Mouse (Mus musculus) E14TG2a.4 (cell line): ENCODE data around the gene Slc36a2.
"Not testable (repeated sequence)": the region's sequence is repeated elsewhere in the genome, so short reads cannot be mapped to it uniquely, and the experiment has no call there.

ENCODE experiments used
- H3K27me3 ChIP-seq: 2 replicates; pipeline ENCODE4 v1.6.1; 2014; ENCODE audit warnings: low read length, control low read depth; ENCODE audit not compliant: insufficient read depth
- H3K36me3 ChIP-seq: 2 replicates; pipeline ENCODE4 v1.6.1; 2014; ENCODE audit warnings: low read length, control low read depth; ENCODE audit not compliant: insufficient read depth
- H3K4me1 ChIP-seq: replicated peaks from 2 replicates; pipeline ENCODE4 v1.6.1; 2014; ENCODE audit warnings: low read depth, low read length, control low read depth
- H3K4me3 ChIP-seq: replicated peaks from 2 replicates; pipeline ENCODE4 v1.5.1; 2014; ENCODE audit warnings: mild to moderate bottlenecking, low read length
- H3K9me3 ChIP-seq: 2 replicates; pipeline ENCODE4 v1.6.1; 2014; ENCODE audit warnings: low read length, control low read depth
- CTCF ChIP-seq: conservative IDR thresholded peaks from 2 replicates; pipeline ENCODE4 v1.5.1; 2014; ENCODE audit warnings: low read length
- NANOG ChIP-seq: IDR thresholded peaks from 2 replicates; pipeline ENCODE4 v1.6.1; 2014; ENCODE audit warnings: borderline replicate concordance, low read length, mixed read lengths
- POU5F1 ChIP-seq: IDR thresholded peaks from 2 replicates; pipeline ENCODE4 v1.6.1; 2014; ENCODE audit warnings: low read length, borderline replicate concordance

The Slc36a2 gene

DNA sequence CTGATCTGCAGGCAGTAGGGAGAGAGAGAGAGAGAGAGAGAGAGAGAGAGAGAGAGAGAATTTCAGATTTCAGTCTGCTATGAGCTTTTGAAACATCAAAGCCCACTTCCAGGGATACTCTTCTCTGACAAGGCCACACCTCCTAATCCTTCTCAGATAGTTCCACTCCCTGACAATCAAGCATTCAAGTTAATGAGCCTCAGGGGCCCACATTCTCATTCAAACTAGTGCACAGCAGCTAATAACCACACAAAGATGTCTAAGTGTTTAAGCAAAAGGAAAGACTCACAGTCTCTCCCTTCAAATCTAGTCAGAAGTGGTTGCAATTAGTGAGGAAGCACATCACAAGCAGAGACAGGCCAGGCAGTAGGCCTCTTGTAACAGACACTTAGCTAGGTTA lies 64.6 kb downstream of the Slc36a2 start:
- H3K4me1 ChIP-seq, result peaks cover 18% of the 10 kb centered on the region
- no peak for TF ChIP-seq CTCF
- no peak; the same call in 1 of the 2 replicates for TF ChIP-seq NANOG
- TF ChIP-seq POU5F1, result no peak

DNA sequence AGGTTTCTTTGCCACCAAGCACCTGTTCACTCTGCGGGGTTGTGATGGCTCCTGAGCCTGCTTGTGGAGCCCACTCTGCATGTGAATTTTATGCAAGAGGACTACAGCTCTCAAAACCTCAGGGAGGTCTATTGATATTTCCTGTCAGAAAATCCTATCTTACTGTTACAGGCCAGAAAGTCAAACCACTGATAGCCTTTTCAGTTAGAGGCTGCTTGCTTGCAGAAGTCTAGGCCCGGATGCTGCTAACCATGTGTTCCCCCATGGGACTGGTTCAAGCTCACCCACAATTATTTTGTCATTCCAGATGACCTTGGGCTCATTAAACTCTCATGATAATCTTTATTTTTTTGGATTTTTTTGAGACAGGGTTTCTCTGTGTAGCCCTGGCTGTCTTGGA lies 67.8 kb downstream of the Slc36a2 start:
- Histone ChIP-seq H3K4me3 (no peak overlapping the region), H3K4me1 (peaks cover 45% of the 10 kb centered on the region), H3K27me3 (no peaks in the 10 kb centered on the region), H3K9me3 (peaks cover 19% of the 10 kb centered on the region), H3K36me3 (no peaks in the 10 kb centered on the region)
- TF ChIP-seq POU5F1, result no peak
- no peak for TF ChIP-seq NANOG
- no peak for TF ChIP-seq CTCF

More for the DNA sequence above, 64.6 kb downstream of the Slc36a2 start:
- Histone ChIP-seq H3K27me3 (no peaks in the 10 kb centered on the region), H3K9me3 (peaks cover 19% of the 10 kb centered on the region), H3K36me3 (no peaks in the 10 kb centered on the region), H3K4me3 (no peak overlapping the region)

DNA sequence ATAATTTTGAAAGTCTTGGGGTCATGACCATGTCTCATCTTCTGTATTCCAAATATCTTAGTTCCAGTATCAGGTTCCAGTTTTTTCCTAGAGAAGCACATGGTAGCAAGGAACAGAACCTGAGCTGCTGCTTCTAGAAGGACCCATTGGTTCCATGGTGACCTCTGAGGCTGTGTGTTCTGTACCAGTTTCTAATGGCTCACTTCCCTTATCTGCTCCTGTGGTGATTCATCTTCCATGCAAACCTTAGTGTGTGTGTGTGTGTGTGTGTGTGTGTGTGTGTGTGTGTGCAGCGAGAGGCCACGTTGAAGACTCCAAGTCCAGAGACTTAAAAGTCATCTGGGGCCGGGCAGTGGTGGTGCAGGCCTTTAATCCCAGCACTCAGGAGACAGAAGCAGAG lies 68.9 kb downstream of the Slc36a2 start:
- peaks cover 44% of the 10 kb centered on the region for H3K4me1 ChIP-seq
- H3K27me3 ChIP-seq, result no peaks in the 10 kb centered on the region
- H3K9me3 ChIP-seq, result peaks cover 19% of the 10 kb centered on the region
- no peak overlapping the region for H3K4me3 ChIP-seq
- H3K36me3 ChIP-seq, result no peaks in the 10 kb centered on the region
- TF ChIP-seq POU5F1 (no peak), NANOG (no peak), CTCF (no peak)

DNA sequence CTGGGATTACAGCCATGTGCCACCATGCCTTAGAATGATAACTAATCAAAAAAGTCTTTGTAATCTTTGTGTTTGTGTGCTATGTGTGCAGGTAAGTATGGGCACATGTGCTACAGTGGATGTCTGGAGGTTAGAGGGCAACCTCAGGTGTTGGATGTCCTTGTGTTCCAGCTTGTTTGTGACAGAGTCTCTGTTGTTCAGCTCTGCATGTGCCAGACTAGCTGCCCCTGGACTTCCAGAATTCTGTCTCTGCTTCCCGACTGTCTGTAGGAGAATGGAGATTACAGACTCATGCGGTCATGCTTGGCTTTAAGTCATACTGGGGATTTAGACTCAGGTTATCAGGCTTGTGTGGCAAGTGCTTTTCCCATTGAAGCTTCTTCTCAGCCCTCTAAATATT lies 70.6 kb downstream of the Slc36a2 start:
- Histone ChIP-seq H3K4me3 (peak overlapping the region; percentile 60), H3K27me3 (no peaks in the 10 kb centered on the region), H3K4me1 (peaks cover 44% of the 10 kb centered on the region), H3K36me3 (peaks cover 12% of the 10 kb centered on the region), H3K9me3 (peaks cover 7% of the 10 kb centered on the region)
- no peak for TF ChIP-seq NANOG
- TF ChIP-seq CTCF, result no peak
- no peak for TF ChIP-seq POU5F1

DNA sequence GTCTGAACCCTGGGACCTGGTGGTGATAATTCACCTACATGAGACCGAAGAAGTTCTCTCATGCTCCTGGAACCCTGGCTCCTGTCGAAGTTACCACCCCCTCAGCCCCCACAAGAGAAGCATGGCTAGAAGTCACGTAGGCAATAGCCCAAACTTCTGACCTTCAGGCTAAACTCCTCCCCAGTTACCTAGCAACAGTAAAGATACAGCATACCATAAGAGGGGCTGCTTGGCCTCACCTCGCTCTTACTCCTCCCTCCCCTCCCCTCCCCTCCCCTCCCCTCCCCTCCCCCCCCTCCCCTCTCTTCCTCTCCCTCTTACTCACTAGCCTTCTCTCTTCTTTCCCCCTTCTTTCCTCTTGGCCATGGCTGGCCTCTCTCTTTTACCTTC lies 71.0 kb downstream of the Slc36a2 start:
- Histone ChIP-seq H3K4me3 (peak overlapping the region; percentile 69), H3K36me3 (peaks cover 17% of the 10 kb centered on the region), H3K4me1 (peaks cover 44% of the 10 kb centered on the region)
- not testable (repeated sequence) for H3K27me3 ChIP-seq, H3K9me3 ChIP-seq

DNA sequence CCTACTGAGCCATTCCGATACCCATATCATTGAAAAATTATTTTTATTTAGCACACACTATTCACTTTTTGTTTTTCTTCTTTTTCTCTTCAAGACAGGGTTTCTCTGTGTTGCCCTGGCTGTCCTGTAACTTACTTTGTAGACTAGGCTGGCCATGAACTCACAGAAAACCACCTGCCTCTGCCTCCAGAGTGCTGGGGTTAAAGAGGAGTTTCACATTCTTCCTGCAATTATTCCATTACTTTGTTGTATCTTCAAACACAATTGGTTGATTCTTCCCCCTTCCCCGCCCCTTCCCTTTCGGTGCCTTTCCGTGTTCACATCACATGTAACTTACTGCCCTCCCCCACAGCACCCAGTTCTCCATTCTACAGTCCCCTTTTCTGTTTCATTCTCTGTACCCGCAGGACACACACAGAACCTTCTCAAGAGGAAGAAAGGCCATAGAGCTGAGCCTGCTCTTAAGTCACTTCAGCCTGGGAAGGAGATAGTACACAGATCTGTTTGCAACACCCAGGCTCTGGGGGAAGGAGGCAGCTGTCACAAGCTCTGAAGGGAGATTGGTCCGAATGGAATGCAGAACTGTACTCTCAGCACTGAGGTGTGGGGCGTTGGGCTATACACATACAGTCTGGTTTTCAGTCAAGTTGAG lies 71.5 kb downstream of the Slc36a2 start:
- Histone ChIP-seq H3K4me1 (peaks cover 44% of the 10 kb centered on the region), H3K4me3 (peak overlapping the region; percentile 69), H3K9me3 (no peaks in the 10 kb centered on the region), H3K27me3 (no peaks in the 10 kb centered on the region), H3K36me3 (peaks cover 22% of the 10 kb centered on the region)
- TF ChIP-seq CTCF (no peak), POU5F1 (no peak)

DNA sequence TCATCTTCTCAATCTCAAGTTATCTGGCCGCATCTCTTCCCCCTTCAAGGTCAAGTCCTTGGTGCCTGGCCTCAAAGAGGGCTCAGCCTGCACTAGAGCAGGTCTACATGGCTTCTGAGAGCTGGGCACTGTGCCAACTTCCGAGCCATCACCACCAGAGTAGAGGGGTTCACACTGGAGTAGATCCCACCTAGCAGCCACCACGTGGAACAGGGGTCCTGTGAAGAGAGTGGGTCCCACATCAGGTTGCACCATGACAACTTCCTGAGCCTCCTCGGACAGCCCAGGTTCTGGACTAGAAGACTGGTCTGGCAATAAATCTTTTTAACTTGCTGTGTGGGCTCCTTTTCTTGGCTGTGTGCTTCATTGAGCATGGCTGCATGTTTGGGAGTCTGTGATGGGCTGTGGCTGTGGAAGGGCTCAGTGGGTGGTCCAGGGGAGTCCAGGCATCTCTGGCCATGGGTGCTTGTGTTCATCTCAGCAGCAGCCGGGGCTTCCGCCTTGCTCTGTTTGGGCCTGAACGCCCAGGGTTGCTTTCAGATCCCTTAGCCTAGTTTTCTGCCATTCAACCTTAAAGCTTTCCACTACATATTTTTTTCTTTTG lies 74.2 kb downstream of the Slc36a2 start:
- no peaks in the 10 kb centered on the region for H3K27me3 ChIP-seq
- H3K9me3 ChIP-seq, result no peaks in the 10 kb centered on the region
- TF ChIP-seq CTCF, result no peak
- TF ChIP-seq POU5F1, result no peak
- no peak for TF ChIP-seq NANOG
- peaks cover 45% of the 10 kb centered on the region for H3K36me3 ChIP-seq
- H3K4me1 ChIP-seq, result peaks cover 53% of the 10 kb centered on the region
- no peak overlapping the region for H3K4me3 ChIP-seq

DNA sequence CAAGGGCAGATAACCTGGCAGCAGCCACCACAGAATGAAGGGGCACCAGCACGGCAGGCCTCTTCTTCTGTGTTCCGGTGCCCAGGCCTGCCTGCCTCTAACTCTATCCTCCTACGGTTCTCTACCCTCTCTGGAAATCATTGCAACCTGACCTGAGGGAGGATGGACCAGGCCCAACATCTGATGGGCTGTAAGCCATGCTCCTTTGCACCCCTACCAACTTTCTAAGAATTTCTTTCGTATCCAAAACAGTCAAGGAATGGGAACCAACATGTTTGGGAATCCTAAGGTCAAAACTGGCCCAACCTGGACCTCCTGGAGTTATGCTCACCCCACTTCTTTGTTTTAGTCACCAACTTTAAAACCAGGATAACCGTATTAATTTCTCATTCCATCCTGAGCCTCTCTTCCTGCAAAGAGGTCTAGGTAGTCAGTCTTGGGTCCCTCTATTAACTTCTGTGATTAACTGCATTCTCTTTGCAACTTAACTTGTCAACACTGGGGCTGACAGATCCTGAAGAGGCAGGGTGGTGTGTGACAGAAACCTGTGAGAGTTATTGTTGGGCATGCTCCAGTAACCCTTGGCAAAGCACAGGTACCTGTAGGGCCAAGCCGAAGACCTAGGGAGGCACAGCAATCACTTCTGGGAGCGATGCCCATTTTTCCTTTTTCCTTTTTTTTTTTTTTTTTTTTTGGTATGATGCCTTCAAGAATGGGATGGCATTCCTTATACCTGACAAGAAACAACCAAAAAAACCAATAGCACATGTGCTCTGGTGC lies 75.2 kb downstream of the Slc36a2 start:
- Histone ChIP-seq H3K27me3 (no peaks in the 10 kb centered on the region), H3K36me3 (peaks cover 54% of the 10 kb centered on the region), H3K4me1 (peaks cover 48% of the 10 kb centered on the region), H3K9me3 (no peaks in the 10 kb centered on the region), H3K4me3 (no peak overlapping the region)
- TF ChIP-seq POU5F1 (no peak), CTCF (no peak), NANOG (no peak)
